Mouse (Mus musculus) adrenal gland (tissue): ENCODE data around the gene Pdia5.

Experiments used
- intact Hi-C: fragments of 180-260 bp; cut with DNase I; formaldehyde crosslinking; loops from one replicate; pipeline ENCODE4 v1.15.1; 2025

Gene Pdia5

GRCm38 (mm10) chr16:35442026-35442415 is 48.7 kb downstream of the Pdia5 start:
- intact Hi-C loops = no loop called here

GRCm38 (mm10) chr16:35441346-35442025 is 49.2 kb downstream of the Pdia5 start:
- intact Hi-C loops = no loop called here

GRCm38 (mm10) chr16:35439046-35439445 is 51.6 kb downstream of the Pdia5 start:
- intact Hi-C loops = no loop called here

GRCm38 (mm10) chr16:35431608-35432007 is 59.1 kb downstream of the Pdia5 start:
- intact Hi-C loops = no loop called here

- intact Hi-C loops = no loop called here
These were observed 65.7 kb downstream of the Pdia5 start for GRCm38 (mm10) chr16:35424926-35425325.

- intact Hi-C loops = no loop called here
These were observed 67.2 kb downstream of the Pdia5 start for GRCm38 (mm10) chr16:35423250-35424139.

- intact Hi-C loops = no loop called here
These were observed 68.0 kb downstream of the Pdia5 start for GRCm38 (mm10) chr16:35422705-35423104.

GRCm38 (mm10) chr16:35422141-35422540 is 68.5 kb downstream of the Pdia5 start:
- intact Hi-C loops = no loop called here

GRCm38 (mm10) chr16:35414616-35415015 is 76.1 kb downstream of the Pdia5 start:
- intact Hi-C loops = no loop called here

- intact Hi-C loops = no loop called here
These were observed 84.0 kb downstream of the Pdia5 start for GRCm38 (mm10) chr16:35406706-35407105.

GRCm38 (mm10) chr16:35406166-35406565 is 84.5 kb downstream of the Pdia5 start:
- intact Hi-C loops = no loop called here

GRCm38 (mm10) chr16:35405348-35406080 is 85.2 kb downstream of the Pdia5 start:
- intact Hi-C loops = no loop called here

GRCm38 (mm10) chr16:35404864-35405263 is 85.8 kb downstream of the Pdia5 start:
- intact Hi-C loops = no loop called here

GRCm38 (mm10) chr16:35403891-35404290 is 86.8 kb downstream of the Pdia5 start:
- intact Hi-C loops = no loop called here

GRCm38 (mm10) chr16:35403356-35403755 is 87.3 kb downstream of the Pdia5 start:
- intact Hi-C loops = no loop called here

GRCm38 (mm10) chr16:35392813-35393212 is 97.9 kb downstream of the Pdia5 start:
- intact Hi-C loops = no loop called here

- intact Hi-C loops = no loop called here
These were observed 105.0 kb downstream of the Pdia5 start for GRCm38 (mm10) chr16:35385654-35386053.

GRCm38 (mm10) chr16:35380048-35380447 is 110.6 kb downstream of the Pdia5 start:
- intact Hi-C loops = no loop called here

GRCm38 (mm10) chr16:35379344-35379743 is 111.3 kb downstream of the Pdia5 start:
- intact Hi-C loops = no loop called here

GRCm38 (mm10) chr16:35364063-35364428 is 126.6 kb downstream of the Pdia5 start:
- intact Hi-C loops = no loop called here

- intact Hi-C loops = no loop called here
These were observed 127.3 kb downstream of the Pdia5 start, which contains the start of gene Sec22a for GRCm38 (mm10) chr16:35363150-35364062. Gene Sec22a (minus strand): TSS chr16:35363918.
